Mouse (Mus musculus) layer of hippocampus, adult 18-20 months (tissue): ENCODE data around the gene A530084C06Rik. TPM values are rescaled to one million over a fixed set of nuclear protein-coding genes. Genes with fewer than 3 reads are reported as not detected.

Source experiments
- DNase-seq, 2 experiments: peaks; one replicate each; pipeline ENCODE4 v3.0.0; 2022; ENCODE audit warnings: low spot score in 2 of 2
- total RNA-seq, 2 experiments: library from RNA; stranded (reverse); gene quantifications; 2 replicates each; pipeline ENCODE4 v1.2.3; 2021

The A530084C06Rik gene
- total RNA-seq, 2 experiments from 2014 or later = 0.48 to 0.92 TPM

GRCm38 (mm10) chr13:31546784-31547183 lies 12.3 kb downstream of the A530084C06Rik start:
- DNase-seq = no peak

GRCm38 (mm10) chr13:31543021-31543420 lies 16.1 kb downstream of the A530084C06Rik start:
- no peak for DNase-seq

GRCm38 (mm10) chr13:31534726-31535125 lies 24.4 kb downstream of the A530084C06Rik start:
- DNase-seq = no peak

GRCm38 (mm10) chr13:31531651-31532061 lies 27.5 kb downstream of the A530084C06Rik start:
- peak in 1 of 2 experiments; percentile 30 for DNase-seq

GRCm38 (mm10) chr13:31531186-31531585 lies 27.9 kb downstream of the A530084C06Rik start:
- no peak for DNase-seq

GRCm38 (mm10) chr13:31524976-31525375 lies 34.2 kb downstream of the A530084C06Rik start:
- no peak for DNase-seq

GRCm38 (mm10) chr13:31518971-31519370 lies 40.2 kb downstream of the A530084C06Rik start:
- DNase-seq = no peak

GRCm38 (mm10) chr13:31518411-31518886 lies 40.7 kb downstream of the A530084C06Rik start:
- peak in 1 of 2 experiments; percentile 28 for DNase-seq

- no peak for DNase-seq
Observed at GRCm38 (mm10) chr13:31515261-31515660, 43.9 kb downstream of the A530084C06Rik start.

- no peak for DNase-seq
Observed at GRCm38 (mm10) chr13:31506494-31507167, 52.5 kb downstream of the A530084C06Rik start.

Other genes with a start within 250 kb of the A530084C06Rik start
- gene Foxq1, start 3.2 kb downstream of the A530084C06Rik start, total RNA-seq = 1 to 10 TPM; 2.0 to 2.6 TPM
- 1 to 10 TPM; 4.0 to 5.5 TPM for gene Foxf2, start 66.5 kb upstream of the A530084C06Rik start, total RNA-seq
- gene Foxc1, start 247.3 kb upstream of the A530084C06Rik start, total RNA-seq = 1 to 10 TPM; 3.1 to 3.3 TPM